Mouse (Mus musculus) intestine, embryonic 15.5 days (tissue): ENCODE results near the gene Hlx. TPM values are rescaled to one million over a fixed set of nuclear protein-coding genes. Genes with fewer than 3 reads are reported as not detected.

Experiments
- ATAC-seq: fragments of 200-750 bp; cut with Nextera tagmentation; 2 replicates; pipeline ENCODE4 v1.8.0; 2017; ENCODE audit warnings: moderate TSS enrichment, moderate library complexity
- H3K27ac ChIP-seq: fragments of 300-500 bp; sonication (generic); 2 replicates; pipeline ENCODE4 v1.5.1; 2015; ENCODE audit warnings: mild to moderate bottlenecking, inconsistent platforms
- H3K27me3 ChIP-seq: fragments of 300-500 bp; sonication (generic); replicated peaks from 2 replicates; pipeline ENCODE4 v1.6.1; 2015; ENCODE audit warnings: inconsistent platforms
- H3K36me3 ChIP-seq: fragments of 300-500 bp; sonication (generic); 2 replicates; pipeline ENCODE4 v1.6.1; 2015; ENCODE audit warnings: inconsistent platforms
- H3K4me1 ChIP-seq: fragments of 300-500 bp; sonication (generic); replicated peaks from 2 replicates; pipeline ENCODE4 v1.6.1; 2015; ENCODE audit warnings: inconsistent platforms
- H3K4me2 ChIP-seq: fragments of 300-500 bp; sonication (generic); replicated peaks from 2 replicates; pipeline ENCODE4 v1.6.1; 2015; ENCODE audit warnings: mild to moderate bottlenecking, inconsistent platforms
- H3K4me3 ChIP-seq: fragments of 300-500 bp; sonication (generic); replicated peaks from 2 replicates; pipeline ENCODE4 v1.5.1; 2015; ENCODE audit warnings: inconsistent platforms
- H3K9ac ChIP-seq: fragments of 300-500 bp; sonication (generic); 2 replicates; pipeline ENCODE4 v1.6.1; 2015; ENCODE audit warnings: inconsistent platforms
- H3K9me3 ChIP-seq: fragments of 300-500 bp; sonication (generic); 2 replicates; pipeline ENCODE4 v1.6.1; 2016; ENCODE audit warnings: inconsistent platforms
- WGBS: fragments of 180-500 bp; shearing (Covaris S2); methylation state at CpG from one replicate; pipeline ENCODE4 v1.1.7; 2015; 5-methylcytosine and 5-hydroxymethylcytosine counted together
- polyA plus RNA-seq: library from polyadenylated mRNA; unstranded; fragments of >200 nt; fragmentation: Nextera tagmentation; extraction: Ambion mirVana; gene quantifications from 2 replicates; pipeline ENCODE4 v1.2.1, GENCODE M21; 2015

Gene Hlx
- 46.6 and 52.3 TPM in 2 replicates for polyA plus RNA-seq

DNA sequence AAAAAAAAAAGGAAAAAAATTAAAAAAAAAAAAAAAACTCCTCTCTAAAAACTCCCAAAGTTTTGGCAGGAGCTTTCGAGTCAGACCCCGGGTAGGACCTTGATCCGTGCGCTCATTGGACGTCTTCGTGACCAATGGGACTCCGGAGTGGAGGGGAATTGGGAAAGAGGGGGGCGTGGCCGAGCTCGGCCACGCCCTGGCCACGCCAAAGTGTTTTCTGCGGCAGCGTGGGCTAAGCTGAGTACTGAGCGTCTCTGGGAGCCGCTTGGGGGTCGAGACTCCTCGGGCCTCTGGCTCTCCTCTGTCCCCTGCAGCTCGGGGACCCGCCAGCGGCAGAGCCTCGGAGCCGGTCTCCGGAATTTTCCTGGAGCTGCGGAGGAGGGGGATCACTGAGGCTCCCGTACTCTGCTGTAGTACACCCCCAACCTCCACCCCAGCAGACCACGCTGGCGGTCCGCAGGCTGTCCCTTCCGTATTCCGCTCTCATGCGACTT is at the start of gene Hlx:
TSS of gene Hlx (minus strand) at position 64 of the 494 bp plus-strand sequence.
- Histone ChIP-seq H3K36me3 (no peaks in the 10 kb centered on the region), H3K4me1 (peaks cover 7% of the 10 kb centered on the region), H3K4me2 (peak within 1 kb of the TSS; percentile 82), H3K27ac (peak within 1 kb of the TSS; percentile 99), H3K4me3 (peak within 1 kb of the TSS; percentile 70), H3K9me3 (no peaks in the 10 kb centered on the region), H3K27me3 (peaks cover 15% of the 10 kb centered on the region; the same call in 1 of the 2 replicates), H3K9ac (peak within 1 kb of the TSS; percentile 92)
- under 1% methylated on average over 32 of the region's 32 CpGs for WGBS
- ATAC-seq: peak; percentile 89

GRCm38 (mm10) chr1:184782161-184782513 is 49.7 kb upstream of the Hlx start:
- Histone ChIP-seq H3K27me3 (no peaks in the 10 kb centered on the region), H3K9ac (no peak overlapping the region), H3K9me3 (no peaks in the 10 kb centered on the region), H3K4me2 (no peak overlapping the region), H3K4me3 (no peak overlapping the region), H3K27ac (peak overlapping the region; percentile 68), H3K36me3 (no peaks in the 10 kb centered on the region), H3K4me1 (peaks cover 14% of the 10 kb centered on the region)
- ATAC-seq: peak; percentile 87
- WGBS: 17% methylated on average over 14 of the region's 14 CpGs

DNA sequence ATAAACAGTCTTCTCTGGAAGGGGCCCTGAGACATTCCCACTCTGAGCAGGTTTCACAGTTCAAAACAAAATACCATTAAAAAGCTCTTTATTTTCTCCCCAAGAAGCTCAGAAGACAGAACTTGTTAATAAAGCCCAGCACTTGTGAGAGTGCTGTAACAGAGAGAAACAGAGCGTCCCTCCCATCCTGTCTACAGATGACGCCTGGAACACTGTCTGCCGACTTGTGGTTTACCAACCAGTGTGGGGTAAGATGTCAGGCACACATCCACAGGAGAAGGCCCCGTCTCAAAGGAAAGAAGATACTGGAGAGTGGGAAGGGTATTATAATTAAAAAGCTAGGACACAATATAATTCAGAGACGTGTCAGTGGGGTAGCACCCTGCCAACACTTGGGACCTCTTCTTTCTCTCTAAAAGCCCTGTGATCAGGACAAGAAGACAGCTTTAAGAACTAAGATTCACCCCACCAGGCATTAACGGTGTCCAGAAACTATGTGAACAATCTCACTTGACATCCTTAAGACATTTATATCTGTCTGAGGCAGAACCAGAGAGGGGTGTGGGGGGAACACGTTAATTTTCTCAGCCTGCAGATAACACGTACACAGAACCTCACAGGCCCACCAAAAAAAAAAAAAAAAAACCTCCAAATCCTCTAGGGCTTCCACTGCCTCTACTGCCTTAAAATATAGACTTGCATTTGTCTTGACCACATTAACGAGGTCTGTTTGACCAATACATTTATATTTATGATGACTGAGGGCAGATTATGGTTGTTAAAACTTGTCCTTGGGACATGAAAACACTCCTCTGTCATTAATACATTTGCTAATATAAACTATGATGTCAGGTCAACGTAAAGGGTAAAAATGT is 49.1 kb upstream of the Hlx start:
- no peak overlapping the region for H3K4me2 ChIP-seq
- H3K9me3 ChIP-seq: no peaks in the 10 kb centered on the region
- peaks cover 16% of the 10 kb centered on the region for H3K4me1 ChIP-seq
- no peaks in the 10 kb centered on the region for H3K36me3 ChIP-seq
- no peaks in the 10 kb centered on the region for H3K27me3 ChIP-seq
- no peak overlapping the region for H3K4me3 ChIP-seq
- ATAC-seq: peak; percentile 66
- peak overlapping the region; percentile 85 for H3K27ac ChIP-seq
- no peak overlapping the region for H3K9ac ChIP-seq
- 33% methylated on average over 10 of the region's 10 CpGs for WGBS

- Histone ChIP-seq H3K4me1 (peaks cover 16% of the 10 kb centered on the region), H3K9me3 (no peaks in the 10 kb centered on the region), H3K27me3 (no peaks in the 10 kb centered on the region), H3K4me2 (no peak overlapping the region), H3K27ac (no peak overlapping the region), H3K36me3 (no peaks in the 10 kb centered on the region), H3K4me3 (no peak overlapping the region), H3K9ac (no peak overlapping the region)
- no peak for ATAC-seq
- WGBS: 90% methylated on average over 6 of the region's 6 CpGs
Measured at GRCm38 (mm10) chr1:184778157-184778556, 45.7 kb upstream of the Hlx start.

GRCm38 (mm10) chr1:184777061-184777795 is 44.8 kb upstream of the Hlx start:
- Histone ChIP-seq H3K4me2 (no peak overlapping the region), H3K4me3 (no peak overlapping the region), H3K36me3 (no peaks in the 10 kb centered on the region), H3K4me1 (peaks cover 16% of the 10 kb centered on the region), H3K27ac (no peak overlapping the region), H3K9ac (no peak overlapping the region), H3K9me3 (no peaks in the 10 kb centered on the region), H3K27me3 (no peaks in the 10 kb centered on the region)
- WGBS: 34% methylated on average over 22 of the region's 22 CpGs
- ATAC-seq: no peak

DNA sequence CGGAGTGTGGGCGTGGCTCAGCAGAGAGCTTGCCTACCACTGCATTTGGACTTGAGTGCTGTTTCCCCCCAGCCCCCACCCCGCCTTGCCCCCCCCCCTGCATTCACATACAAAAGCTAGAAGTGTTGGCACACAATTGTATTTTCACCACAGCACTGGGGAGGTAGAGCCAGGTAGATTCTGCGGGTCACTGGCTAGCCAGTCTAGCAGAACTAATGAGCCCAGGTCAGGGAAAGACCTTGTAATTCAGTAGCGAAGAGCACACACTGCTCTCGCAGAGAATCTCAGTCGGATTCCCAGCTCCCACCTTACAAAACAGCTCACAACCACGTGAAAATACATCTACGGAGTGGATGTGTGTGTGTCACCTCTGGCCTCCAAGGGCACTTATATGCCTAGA is 42.9 kb upstream of the Hlx start:
- Histone ChIP-seq H3K9me3 (no peaks in the 10 kb centered on the region), H3K27ac (no peak overlapping the region), H3K4me1 (peaks cover 14% of the 10 kb centered on the region; the same call in 1 of the 2 replicates), H3K9ac (no peak overlapping the region), H3K4me3 (no peak overlapping the region), H3K36me3 (no peaks in the 10 kb centered on the region), H3K27me3 (no peaks in the 10 kb centered on the region), H3K4me2 (no peak overlapping the region)
- no peak for ATAC-seq
- WGBS: 63% methylated on average over 9 of the region's 9 CpGs

- H3K4me2 ChIP-seq: no peak overlapping the region
- H3K36me3 ChIP-seq: no peaks in the 10 kb centered on the region
- no peak overlapping the region for H3K27ac ChIP-seq
- no peak; the same call in 1 of the 2 replicates for ATAC-seq
- no peak overlapping the region for H3K4me3 ChIP-seq
- no peaks in the 10 kb centered on the region for H3K27me3 ChIP-seq
- 18% methylated on average over 9 of the region's 9 CpGs for WGBS
- H3K9ac ChIP-seq: no peak overlapping the region
- H3K9me3 ChIP-seq: no peaks in the 10 kb centered on the region
- H3K4me1 ChIP-seq: peaks cover 8% of the 10 kb centered on the region; the same call in 1 of the 2 replicates
Measured at GRCm38 (mm10) chr1:184771891-184772249, 39.5 kb upstream of the Hlx start.

GRCm38 (mm10) chr1:184771202-184771890 is 38.9 kb upstream of the Hlx start:
- ATAC-seq: peak; percentile 77
- Histone ChIP-seq H3K27ac (no peak overlapping the region), H3K27me3 (no peaks in the 10 kb centered on the region), H3K4me3 (no peak overlapping the region), H3K9me3 (no peaks in the 10 kb centered on the region), H3K4me2 (peak overlapping the region; percentile 36), H3K4me1 (peaks cover 8% of the 10 kb centered on the region; the same call in 1 of the 2 replicates), H3K36me3 (no peaks in the 10 kb centered on the region), H3K9ac (no peak overlapping the region)
- 9% methylated on average over 18 of the region's 18 CpGs for WGBS

- WGBS: 58% methylated on average over 3 of the region's 3 CpGs
- H3K4me3 ChIP-seq: no peak overlapping the region
- H3K4me1 ChIP-seq: no peaks in the 10 kb centered on the region
- no peaks in the 10 kb centered on the region for H3K36me3 ChIP-seq
- H3K9ac ChIP-seq: no peak overlapping the region
- no peaks in the 10 kb centered on the region for H3K27me3 ChIP-seq
- ATAC-seq: no peak
- H3K27ac ChIP-seq: no peak overlapping the region
- H3K9me3 ChIP-seq: no peaks in the 10 kb centered on the region
- no peak overlapping the region for H3K4me2 ChIP-seq
Measured at GRCm38 (mm10) chr1:184763866-184764265, 31.4 kb upstream of the Hlx start.

DNA sequence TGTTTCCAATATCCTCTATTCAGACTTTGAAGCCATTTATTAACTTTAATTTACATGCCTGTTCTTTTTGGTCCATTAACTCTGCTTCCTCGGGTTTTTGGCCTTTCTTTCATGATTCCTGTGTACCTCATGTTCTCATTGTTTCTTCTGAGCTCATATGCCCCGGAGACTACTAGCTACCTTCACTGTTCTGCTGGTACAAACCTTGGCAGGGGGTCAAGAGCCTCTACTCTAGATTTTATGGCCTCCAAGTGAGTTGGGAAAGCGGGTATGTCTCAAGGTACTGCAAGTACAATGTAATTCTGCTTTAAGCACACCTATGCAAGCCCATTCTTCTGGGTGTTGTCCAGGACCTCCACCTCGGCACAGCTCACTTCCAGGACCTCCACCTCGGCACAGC is 30.5 kb upstream of the Hlx start:
- H3K4me1 ChIP-seq: no peaks in the 10 kb centered on the region
- H3K9me3 ChIP-seq: no peaks in the 10 kb centered on the region
- no peak overlapping the region for H3K9ac ChIP-seq
- no peak for ATAC-seq
- H3K4me2 ChIP-seq: no peak overlapping the region
- no peak overlapping the region for H3K4me3 ChIP-seq
- 80% methylated on average over 5 of the region's 5 CpGs for WGBS
- no peaks in the 10 kb centered on the region for H3K27me3 ChIP-seq
- no peaks in the 10 kb centered on the region for H3K36me3 ChIP-seq
- H3K27ac ChIP-seq: no peak overlapping the region

GRCm38 (mm10) chr1:184761988-184762387 is 29.6 kb upstream of the Hlx start:
- H3K4me3 ChIP-seq: no peak overlapping the region
- no peak overlapping the region for H3K9ac ChIP-seq
- H3K27me3 ChIP-seq: no peaks in the 10 kb centered on the region
- H3K4me2 ChIP-seq: no peak overlapping the region
- H3K36me3 ChIP-seq: no peaks in the 10 kb centered on the region
- no peak overlapping the region for H3K27ac ChIP-seq
- ATAC-seq: no peak
- no peaks in the 10 kb centered on the region for H3K4me1 ChIP-seq
- 66% methylated on average over 4 of the region's 4 CpGs for WGBS
- H3K9me3 ChIP-seq: no peaks in the 10 kb centered on the region

- Histone ChIP-seq H3K4me3 (no peak overlapping the region), H3K4me2 (no peak overlapping the region), H3K27me3 (no peaks in the 10 kb centered on the region), H3K4me1 (peaks cover 4% of the 10 kb centered on the region; the same call in 1 of the 2 replicates), H3K27ac (no peak overlapping the region), H3K9ac (no peak overlapping the region), H3K9me3 (no peaks in the 10 kb centered on the region), H3K36me3 (no peaks in the 10 kb centered on the region)
- no peak for ATAC-seq
- WGBS: 77% methylated on average over 5 of the region's 5 CpGs
Measured at GRCm38 (mm10) chr1:184752671-184753070, 20.3 kb upstream of the Hlx start.
